Mouse (Mus musculus) brain, adult 10 weeks (tissue): ENCODE results near the gene Abca4. TPM values are rescaled to one million over a fixed set of nuclear protein-coding genes. Genes with fewer than 3 reads are reported as not detected.

Experiments
- polyA plus RNA-seq: library from polyadenylated mRNA; stranded (reverse); fragments of 350-450 nt; fragmentation: Illumina TruSeq; extraction: RNeasy Lipid Tissue Mini Kit (QIAGEN cat#74804); gene quantifications from one replicate; pipeline ENCODE4 v1.2.3, GENCODE M21; 2015; ENCODE audit warnings: low read depth, low replicate concordance

Abca4 gene
- polyA plus RNA-seq = 3.1 TPM

DNA sequence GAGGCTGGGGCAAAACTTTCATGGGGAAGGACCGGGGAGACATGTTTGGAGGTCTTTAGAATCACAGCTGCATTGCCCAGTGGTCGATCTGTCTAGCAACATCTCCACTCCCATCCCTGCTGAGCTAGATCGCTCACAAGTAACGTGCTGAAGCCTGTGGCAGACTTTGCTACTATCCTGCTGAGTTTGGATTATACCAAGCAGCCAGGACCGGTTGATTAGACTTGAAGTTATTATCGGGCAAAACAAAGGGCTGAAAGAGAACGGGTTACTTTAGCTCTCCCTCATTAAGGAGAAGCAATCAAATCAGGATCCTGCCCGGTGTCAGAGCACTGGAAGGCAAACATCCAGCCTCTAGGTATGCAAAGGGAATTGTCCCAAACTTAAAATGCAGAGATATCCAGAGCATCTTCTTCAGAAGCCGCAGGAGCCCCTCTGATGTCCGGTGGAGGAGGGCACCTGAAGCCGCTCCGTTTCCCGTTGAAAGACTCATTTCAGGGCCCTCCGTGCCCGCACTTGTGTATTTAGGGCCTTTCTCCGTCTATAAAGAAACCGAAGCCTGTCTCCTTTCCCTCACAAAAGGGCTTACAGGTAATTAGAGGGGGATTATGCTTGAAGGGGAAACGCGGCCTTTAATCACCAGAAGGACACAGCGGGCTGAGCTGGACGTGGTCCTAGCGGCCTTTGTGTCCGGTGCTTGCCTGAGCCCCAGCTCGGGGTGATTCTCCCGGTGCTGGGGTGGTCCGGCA, at the start of gene Abca4:
Gene Abca4 (plus strand): TSS at position 645 of the 749 bp plus-strand sequence.

Other genes starting within 250 kb of the Abca4 start
- gene Abcd3, start 229.1 kb upstream of the Abca4 start, polyA plus RNA-seq = 58.9 TPM
- 22.2 TPM for gene Arhgap29, start 91.9 kb upstream of the Abca4 start, polyA plus RNA-seq
- gene Gclm, start 201.1 kb downstream of the Abca4 start, polyA plus RNA-seq = 51.3 TPM
- 26.9 TPM for gene Dnttip2, start 229.9 kb downstream of the Abca4 start, polyA plus RNA-seq
- 15.6 TPM for gene Bcar3, start 249.7 kb downstream of the Abca4 start, polyA plus RNA-seq